Mouse (Mus musculus): ENCODE measurements at regions not wholly inside any gene's neighbourhood (a gene's known extent, or its start where the extent isn't known, plus 50 kb on each side); places are given as distances from the start of the nearest gene placed in this dataset.
A peak's percentile ranks its signal among the peaks of the same experiment; 100 is the strongest.
"Not testable (repeated sequence)": the region's sequence is repeated elsewhere in the genome, so short reads cannot be mapped to it uniquely, and the experiment has no call there.

- ATAC-seq (replicated peaks in 1 of 2; ENCODE audit: insufficient read depth in 1 of 2, low FRiP score in 2 of 2, low TSS enrichment in 1 of 2, low read depth in 1 of 2, poor library complexity in 2 of 2, severe bottlenecking in 2 of 2), result no peak
Observed at GRCm38 (mm10) chr13:73071032-73071431, 189.2 kb upstream of the Irx4 start.

- no peak for ATAC-seq (replicated peaks in 1 of 2; ENCODE audit: insufficient read depth in 1 of 2, low FRiP score in 2 of 2, low TSS enrichment in 1 of 2, low read depth in 1 of 2, poor library complexity in 2 of 2, severe bottlenecking in 2 of 2)
Observed at GRCm38 (mm10) chr13:73071854-73072852, 188.1 kb upstream of the Irx4 start.

- no peak for ATAC-seq (replicated peaks in 1 of 2; ENCODE audit: insufficient read depth in 1 of 2, low FRiP score in 2 of 2, low TSS enrichment in 1 of 2, low read depth in 1 of 2, poor library complexity in 2 of 2, severe bottlenecking in 2 of 2)
Observed at GRCm38 (mm10) chr13:73077866-73078430, 182.3 kb upstream of the Irx4 start.

GRCm38 (mm10) chr13:73087815-73088214 is 172.5 kb upstream of the Irx4 start:
- not testable (repeated sequence) for ATAC-seq (replicated peaks in 1 of 2; ENCODE audit: insufficient read depth in 1 of 2, low FRiP score in 2 of 2, low TSS enrichment in 1 of 2, low read depth in 1 of 2, poor library complexity in 2 of 2, severe bottlenecking in 2 of 2)

- no peak for ATAC-seq (replicated peaks in 1 of 2; ENCODE audit: insufficient read depth in 1 of 2, low FRiP score in 2 of 2, low TSS enrichment in 1 of 2, low read depth in 1 of 2, poor library complexity in 2 of 2, severe bottlenecking in 2 of 2)
Observed at GRCm38 (mm10) chr13:73091886-73092285, 168.4 kb upstream of the Irx4 start.

GRCm38 (mm10) chr13:73097502-73097901 is 162.8 kb upstream of the Irx4 start:
- ATAC-seq (replicated peaks in 1 of 2; ENCODE audit: insufficient read depth in 1 of 2, low FRiP score in 2 of 2, low TSS enrichment in 1 of 2, low read depth in 1 of 2, poor library complexity in 2 of 2, severe bottlenecking in 2 of 2), result no peak

GRCm38 (mm10) chr13:73099407-73099806 is 160.9 kb upstream of the Irx4 start:
- ATAC-seq (replicated peaks in 1 of 2; ENCODE audit: insufficient read depth in 1 of 2, low FRiP score in 2 of 2, low TSS enrichment in 1 of 2, low read depth in 1 of 2, poor library complexity in 2 of 2, severe bottlenecking in 2 of 2), result no peak

- ATAC-seq (replicated peaks in 1 of 2; ENCODE audit: insufficient read depth in 1 of 2, low FRiP score in 2 of 2, low TSS enrichment in 1 of 2, low read depth in 1 of 2, poor library complexity in 2 of 2, severe bottlenecking in 2 of 2), result peak in 1 of 2 experiments; percentile 27; a peak in 1 of 4 replicates
Observed at GRCm38 (mm10) chr13:73107250-73107993, 152.9 kb upstream of the Irx4 start.

- no peak for ATAC-seq (replicated peaks in 1 of 2; ENCODE audit: insufficient read depth in 1 of 2, low FRiP score in 2 of 2, low TSS enrichment in 1 of 2, low read depth in 1 of 2, poor library complexity in 2 of 2, severe bottlenecking in 2 of 2)
Observed at GRCm38 (mm10) chr13:73116822-73117632, 143.3 kb upstream of the Irx4 start.

GRCm38 (mm10) chr13:73117633-73118076 is 142.6 kb upstream of the Irx4 start:
- no peak for ATAC-seq (replicated peaks in 1 of 2; ENCODE audit: insufficient read depth in 1 of 2, low FRiP score in 2 of 2, low TSS enrichment in 1 of 2, low read depth in 1 of 2, poor library complexity in 2 of 2, severe bottlenecking in 2 of 2)

- ATAC-seq (replicated peaks in 1 of 2; ENCODE audit: insufficient read depth in 1 of 2, low FRiP score in 2 of 2, low TSS enrichment in 1 of 2, low read depth in 1 of 2, poor library complexity in 2 of 2, severe bottlenecking in 2 of 2), result no peak
Observed at GRCm38 (mm10) chr13:73122945-73123344, 137.3 kb upstream of the Irx4 start.

- no peak for ATAC-seq (replicated peaks in 1 of 2; ENCODE audit: insufficient read depth in 1 of 2, low FRiP score in 2 of 2, low TSS enrichment in 1 of 2, low read depth in 1 of 2, poor library complexity in 2 of 2, severe bottlenecking in 2 of 2)
Observed at GRCm38 (mm10) chr13:73131270-73131669, 129.0 kb upstream of the Irx4 start.

- no peak for ATAC-seq (replicated peaks in 1 of 2; ENCODE audit: insufficient read depth in 1 of 2, low FRiP score in 2 of 2, low TSS enrichment in 1 of 2, low read depth in 1 of 2, poor library complexity in 2 of 2, severe bottlenecking in 2 of 2)
Observed at GRCm38 (mm10) chr13:73132746-73133145, 127.5 kb upstream of the Irx4 start.

- ATAC-seq (replicated peaks in 1 of 2; ENCODE audit: insufficient read depth in 1 of 2, low FRiP score in 2 of 2, low TSS enrichment in 1 of 2, low read depth in 1 of 2, poor library complexity in 2 of 2, severe bottlenecking in 2 of 2), result no peak
Observed at GRCm38 (mm10) chr13:73134929-73135328, 125.3 kb upstream of the Irx4 start.

- ATAC-seq (replicated peaks in 1 of 2; ENCODE audit: insufficient read depth in 1 of 2, low FRiP score in 2 of 2, low TSS enrichment in 1 of 2, low read depth in 1 of 2, poor library complexity in 2 of 2, severe bottlenecking in 2 of 2), result no peak
Observed at GRCm38 (mm10) chr13:73141302-73141701, 119.0 kb upstream of the Irx4 start.

GRCm38 (mm10) chr13:73158016-73158415 is 102.3 kb upstream of the Irx4 start:
- no peak for ATAC-seq (replicated peaks in 1 of 2; ENCODE audit: insufficient read depth in 1 of 2, low FRiP score in 2 of 2, low TSS enrichment in 1 of 2, low read depth in 1 of 2, poor library complexity in 2 of 2, severe bottlenecking in 2 of 2)

GRCm38 (mm10) chr13:73159454-73159853 is 100.8 kb upstream of the Irx4 start:
- ATAC-seq (replicated peaks in 1 of 2; ENCODE audit: insufficient read depth in 1 of 2, low FRiP score in 2 of 2, low TSS enrichment in 1 of 2, low read depth in 1 of 2, poor library complexity in 2 of 2, severe bottlenecking in 2 of 2), result no peak

All from hematopoietic stem cell, adult 5-6 weeks (primary cell).